ENCODE assay signal across 7 mouse cellular contexts in the genomic region with DNA sequence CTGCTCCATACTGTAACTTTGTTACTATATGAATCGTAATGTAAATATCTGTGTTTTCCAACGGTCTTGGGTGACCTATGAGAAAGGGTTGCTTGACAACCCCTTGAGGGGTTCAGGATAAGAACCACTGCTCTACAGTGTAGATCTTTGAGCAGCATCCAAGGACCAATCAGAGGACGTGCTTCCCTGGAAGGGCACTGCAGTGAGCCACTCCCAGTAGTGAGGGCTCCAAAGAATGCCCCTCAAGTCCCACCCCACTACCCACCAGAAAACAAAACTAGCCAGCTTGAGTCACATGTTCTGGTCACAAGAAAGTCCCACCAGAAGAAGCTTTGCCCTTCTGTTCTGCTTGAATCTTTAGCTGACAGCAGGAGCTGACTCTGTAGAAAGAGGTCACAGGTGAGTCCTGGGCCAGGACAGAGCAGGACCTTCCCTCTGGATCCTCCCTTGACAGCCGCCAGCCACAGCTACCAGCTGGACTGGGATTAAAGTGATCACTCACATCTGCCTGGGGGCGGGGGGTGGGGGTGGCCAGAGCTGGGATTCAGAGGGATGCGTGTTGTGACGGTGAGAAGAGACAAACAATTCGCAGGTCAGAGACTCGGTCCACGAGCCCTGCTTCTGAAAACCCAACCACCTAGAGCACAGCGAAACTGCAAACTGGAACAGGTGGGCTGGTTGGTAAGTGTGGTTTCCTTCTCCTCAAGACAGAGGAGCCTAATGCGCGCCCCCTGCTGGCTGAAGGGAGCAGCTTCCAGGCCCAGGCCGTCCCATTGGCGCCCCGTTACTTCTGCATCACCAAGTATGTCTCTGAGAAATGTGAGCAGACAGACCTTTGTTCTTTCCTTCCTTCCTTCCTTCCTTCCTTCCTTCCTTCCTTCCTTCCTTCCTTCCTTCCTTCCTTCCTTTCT. TPM values are rescaled to one million over a fixed set of nuclear protein-coding genes. Genes with fewer than 3 reads are reported as not detected.
DNase-seq lines count a peak whose midpoint lies in the region; ATAC-seq lines count a peak whose summit lies in the region.

No protein-coding gene starts in this region.

- H3K27me3 ChIP-seq in intestine, embryonic 16.5 days (replicated peaks; ENCODE audit: control insufficient read depth, insufficient read depth, low read length): peaks cover 42% of the 10 kb centered on the region
- no peaks in the 10 kb centered on the region for H3K27me3 ChIP-seq in limb, embryonic 11.5 days (ENCODE audit: control insufficient read depth, insufficient read depth, low read length)
- no peaks in the 10 kb centered on the region for H3K27me3 ChIP-seq in midbrain, embryonic 14.5 days (ENCODE audit: control insufficient read depth, insufficient read depth, low read length)

- 14% methylated on average over 16 of the region's 16 CpGs for WGBS in intestine, embryonic 16.5 days
- WGBS in limb, embryonic 11.5 days: 17% methylated on average over 16 of the region's 16 CpGs
- 17% methylated on average over 16 of the region's 16 CpGs for WGBS in midbrain, embryonic 14.5 days

- no peaks in the 10 kb centered on the region for H3K9me3 ChIP-seq in intestine, embryonic 16.5 days (ENCODE audit: control insufficient read depth, low read length)
- no peaks in the 10 kb centered on the region for H3K9me3 ChIP-seq in limb, embryonic 11.5 days (ENCODE audit: control insufficient read depth, low read length)
- no peaks in the 10 kb centered on the region for H3K9me3 ChIP-seq in midbrain, embryonic 14.5 days (ENCODE audit: control insufficient read depth, low read length)

- H3K4me1 ChIP-seq in intestine, embryonic 16.5 days (ENCODE audit: control insufficient read depth, insufficient read depth, low read length): no peaks in the 10 kb centered on the region
- H3K4me1 ChIP-seq in limb, embryonic 11.5 days (ENCODE audit: control insufficient read depth, insufficient read depth, low read length): no peaks in the 10 kb centered on the region
- no peaks in the 10 kb centered on the region for H3K4me1 ChIP-seq in midbrain, embryonic 14.5 days (ENCODE audit: control insufficient read depth, insufficient read depth, low read length)

- no peak overlapping the region for H3K27ac ChIP-seq in intestine, embryonic 16.5 days (ENCODE audit: low read length)
- no peak overlapping the region for H3K27ac ChIP-seq in limb, embryonic 11.5 days (replicated peaks; ENCODE audit: low read depth, low read length)
- H3K27ac ChIP-seq in midbrain, embryonic 14.5 days (replicated peaks; ENCODE audit: low read depth, low read length): no peak overlapping the region

- ATAC-seq in activated CD4-positive, CD25-positive, alpha-beta regulatory T cell, adult 4 months: peak; percentile 66
- ATAC-seq in intestine, embryonic 16.5 days: peak; percentile 81
- no peak; the same call in 1 of the 2 replicates for ATAC-seq in limb, embryonic 11.5 days (ENCODE audit: insufficient number of reproducible peaks, low FRiP score, low TSS enrichment, low read depth)
- 0 out of 2 replicates have a peak, but pooled peaks have one; percentile 20 for ATAC-seq in midbrain, embryonic 14.5 days (ENCODE audit: low FRiP score, low TSS enrichment)

- H3K9ac ChIP-seq in intestine, embryonic 16.5 days (ENCODE audit: low read depth, low read length): no peak overlapping the region
- no peak overlapping the region for H3K9ac ChIP-seq in limb, embryonic 11.5 days (ENCODE audit: low read length)
- H3K9ac ChIP-seq in midbrain, embryonic 14.5 days (replicated peaks; ENCODE audit: low read length): no peak overlapping the region

- H3K4me3 ChIP-seq in intestine, embryonic 16.5 days (ENCODE audit: low read length): no peak overlapping the region
- H3K4me3 ChIP-seq in limb, embryonic 11.5 days (ENCODE audit: low read depth, low read length): no peak overlapping the region
- no peak overlapping the region for H3K4me3 ChIP-seq in midbrain, embryonic 14.5 days (replicated peaks; ENCODE audit: low read depth, low read length)

- H3K36me3 ChIP-seq in intestine, embryonic 16.5 days (ENCODE audit: control insufficient read depth, insufficient read depth, low read length): no peaks in the 10 kb centered on the region
- no peaks in the 10 kb centered on the region for H3K36me3 ChIP-seq in limb, embryonic 11.5 days (ENCODE audit: control insufficient read depth, insufficient read depth, low read length)
- no peaks in the 10 kb centered on the region for H3K36me3 ChIP-seq in midbrain, embryonic 14.5 days (ENCODE audit: control insufficient read depth, insufficient read depth, low read length)

- no peak overlapping the region for H3K4me2 ChIP-seq in intestine, embryonic 16.5 days (ENCODE audit: low read depth, low read length)
- H3K4me2 ChIP-seq in limb, embryonic 11.5 days (ENCODE audit: low read depth, severe bottlenecking): no peak overlapping the region
- H3K4me2 ChIP-seq in midbrain, embryonic 14.5 days (ENCODE audit: low read length): no peak overlapping the region

- peak; percentile 91 to 94 for DNase-seq in cerebellum, postnatal 14 days
- peak; percentile 70 for DNase-seq in gastrocnemius, adult 8-10 months (ENCODE audit: low spot score in 2 of 2)
- DNase-seq in limb, embryonic 11.5 days (ENCODE audit: low spot score): peak; percentile 90
- peak; percentile 95 for DNase-seq in midbrain, embryonic 14.5 days
- peak; percentile 63 to 83 for DNase-seq in spleen, adult 18-20 months

RNA-seq across cellular contexts. Expression of gene Kctd17, which starts 6.1 kb away (rescaled TPM):
- 1 to 10 TPM; 9.0 to 9.7 TPM for polyA plus RNA-seq in activated CD4-positive, CD25-positive, alpha-beta regulatory T cell, adult 4 months (2017; shearing (Covaris generic))
- total RNA-seq in gastrocnemius, adult 8-10 months (2022): 10 to 100 TPM in 1 of 4 experiments, 1 to 10 TPM in 3; 5.9 to 10.3 (median 8.2) TPM
- polyA plus RNA-seq in intestine, embryonic 16.5 days (2015; fragmentation: Nextera tagmentation; extraction: Ambion mirVana): 20.2 and 23.6 TPM in 2 replicates
- 37.9 and 43.4 TPM in 2 replicates for polyA plus RNA-seq in limb, embryonic 11.5 days (2014; fragmentation: Nextera tagmentation; extraction: Ambion mirVana)
- polyA plus RNA-seq in midbrain, embryonic 14.5 days (2014; fragmentation: Nextera tagmentation; extraction: Ambion mirVana): 120 and 154 TPM in 2 replicates

RNA-seq across cellular contexts. Expression of gene Mpst, which starts 16.1 kb away (rescaled TPM):
- 1 to 10 TPM; 1.8 to 6.5 TPM for polyA plus RNA-seq in activated CD4-positive, CD25-positive, alpha-beta regulatory T cell, adult 4 months (2017; shearing (Covaris generic))
- total RNA-seq in gastrocnemius, adult 8-10 months (2022): 10 to 100 TPM; 58.9 to 65.3 (median 59.7) TPM
- 3.0 and 3.4 TPM in 2 replicates for polyA plus RNA-seq in intestine, embryonic 16.5 days (2015; fragmentation: Nextera tagmentation; extraction: Ambion mirVana)
- 1.7 and 2.3 TPM in 2 replicates for polyA plus RNA-seq in limb, embryonic 11.5 days (2014; fragmentation: Nextera tagmentation; extraction: Ambion mirVana)
- polyA plus RNA-seq in midbrain, embryonic 14.5 days (2014; fragmentation: Nextera tagmentation; extraction: Ambion mirVana): 4.7 and 6.6 TPM in 2 replicates

RNA-seq across cellular contexts. Expression of gene Tst, which starts 16.6 kb away (rescaled TPM):
- polyA plus RNA-seq in activated CD4-positive, CD25-positive, alpha-beta regulatory T cell, adult 4 months (2017; shearing (Covaris generic)): 1 to 10 TPM; 4.0 to 4.6 TPM
- 10 to 100 TPM; 19.1 to 25.8 (median 22.3) TPM for total RNA-seq in gastrocnemius, adult 8-10 months (2022)
- polyA plus RNA-seq in intestine, embryonic 16.5 days (2015; fragmentation: Nextera tagmentation; extraction: Ambion mirVana): 62.9 and 68.1 TPM in 2 replicates
- 7.7 and 7.8 TPM in 2 replicates for polyA plus RNA-seq in limb, embryonic 11.5 days (2014; fragmentation: Nextera tagmentation; extraction: Ambion mirVana)
- polyA plus RNA-seq in midbrain, embryonic 14.5 days (2014; fragmentation: Nextera tagmentation; extraction: Ambion mirVana): 11.8 and 15.2 TPM in 2 replicates

RNA-seq across cellular contexts. Expression of gene Tex33, which starts 26.6 kb away (rescaled TPM):
- not detected for polyA plus RNA-seq in activated CD4-positive, CD25-positive, alpha-beta regulatory T cell, adult 4 months (2017; shearing (Covaris generic))
- not detected for total RNA-seq in gastrocnemius, adult 8-10 months (2022)
- polyA plus RNA-seq in intestine, embryonic 16.5 days (2015; fragmentation: Nextera tagmentation; extraction: Ambion mirVana): not detected in 2 replicates
- not detected in 2 replicates for polyA plus RNA-seq in limb, embryonic 11.5 days (2014; fragmentation: Nextera tagmentation; extraction: Ambion mirVana)
- polyA plus RNA-seq in midbrain, embryonic 14.5 days (2014; fragmentation: Nextera tagmentation; extraction: Ambion mirVana): not detected in 2 replicates

RNA-seq across cellular contexts. Expression of gene Tmprss6, which starts 46.1 kb away (rescaled TPM):
- polyA plus RNA-seq in activated CD4-positive, CD25-positive, alpha-beta regulatory T cell, adult 4 months (2017; shearing (Covaris generic)): not detected
- total RNA-seq in gastrocnemius, adult 8-10 months (2022): under 1 TPM in 1 of 4 experiments, not detected in 3; 0.11 TPM
- polyA plus RNA-seq in intestine, embryonic 16.5 days (2015; fragmentation: Nextera tagmentation; extraction: Ambion mirVana): 0.45 and 0.82 TPM in 2 replicates
- 0.27 TPM in 1 of 2 replicates, not detected in the other for polyA plus RNA-seq in limb, embryonic 11.5 days (2014; fragmentation: Nextera tagmentation; extraction: Ambion mirVana)
- 0.26 and 0.43 TPM in 2 replicates for polyA plus RNA-seq in midbrain, embryonic 14.5 days (2014; fragmentation: Nextera tagmentation; extraction: Ambion mirVana)
